Mouse (Mus musculus): ENCODE data around the gene Rbfox2. TPM values are rescaled to one million over a fixed set of nuclear protein-coding genes. Genes with fewer than 3 reads are reported as not detected.

Rbfox2 gene
- total and polyA plus RNA-seq, 2 experiments from 2014 or later, result 135 to 470 TPM

DNA sequence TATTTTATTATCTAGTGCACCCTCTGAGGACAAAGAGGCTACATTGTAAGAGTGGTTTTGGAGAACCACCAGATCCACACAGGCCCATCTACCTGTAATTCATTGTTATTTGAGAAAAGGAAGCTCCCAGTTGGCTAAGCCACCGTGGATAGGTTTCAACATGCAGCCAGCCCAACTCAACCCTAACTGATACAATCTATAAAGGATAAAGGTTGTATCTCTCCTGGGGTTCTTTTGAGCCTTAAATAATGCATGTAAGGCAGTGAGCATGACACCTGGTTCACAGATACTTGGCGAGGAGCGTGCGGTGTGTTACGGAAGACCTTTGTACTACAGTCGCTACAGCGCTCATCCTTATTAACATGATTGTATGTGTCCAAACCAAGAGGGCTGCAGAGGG lies 6.0 kb upstream of the Rbfox2 start:
- Histone ChIP-seq H3K27me3 (ENCODE audit: insufficient read depth, low read length) (no peaks in the 10 kb centered on the region), H3K36me3 (ENCODE audit: insufficient read depth) (no peaks in the 10 kb centered on the region), H3K4me2 (ENCODE audit: low read depth) (no peak overlapping the region), H3K9me3 (ENCODE audit: low read length) (no peaks in the 10 kb centered on the region), H3K4me3 (ENCODE audit: low read depth, low read length) (no peak overlapping the region), H3K27ac (ENCODE audit: low read depth, low read length) (no peak overlapping the region), H3K4me1 (ENCODE audit: insufficient read depth) (no peaks in the 10 kb centered on the region), H3K9ac (no peak overlapping the region)
- TF ChIP-seq CTCF (IDR thresholded peaks at IDR 0.05; ENCODE audit: low read depth), result no peak
- no peak for DNase-seq
- WGBS, result 94% methylated on average over 7 of the region's 7 CpGs
- ATAC-seq, result no peak

DNA sequence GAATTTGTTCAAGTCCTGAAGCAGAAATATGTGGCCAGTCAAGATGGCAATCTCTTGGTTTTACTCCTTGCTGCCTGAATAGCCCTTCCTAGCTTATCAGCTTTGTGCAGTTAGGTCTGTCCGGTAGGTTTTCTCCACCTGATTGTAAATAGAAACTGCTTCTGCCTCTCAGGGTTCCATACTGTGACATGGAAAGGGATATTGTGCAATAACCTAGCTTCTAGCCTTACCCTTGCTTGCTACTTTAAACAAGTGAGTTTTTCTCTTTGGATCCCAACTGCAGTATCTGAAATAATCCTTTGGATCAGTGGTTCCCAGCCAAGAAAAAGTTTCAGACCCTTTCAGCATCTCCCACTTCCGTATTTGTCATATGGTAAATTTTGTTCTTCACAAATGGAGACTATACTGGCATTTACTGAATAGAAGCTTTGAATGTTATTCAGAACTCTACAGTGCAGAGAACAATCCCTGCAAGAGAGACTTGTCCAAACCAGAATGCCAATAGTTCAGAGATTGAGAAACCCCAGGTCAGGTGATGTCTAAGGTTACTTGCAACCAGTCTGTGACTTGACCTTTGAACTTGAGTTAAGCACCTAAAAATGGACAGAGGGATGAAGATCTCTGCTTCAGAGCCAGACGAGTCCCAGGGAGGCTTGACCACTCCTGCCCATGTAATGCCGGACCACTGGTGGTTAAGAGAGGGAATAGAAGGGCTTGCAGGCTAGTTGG lies 1.1 kb upstream of the Rbfox2 start:
- no peak overlapping the region for H3K27ac ChIP-seq (ENCODE audit: low read depth, low read length)
- H3K27me3 ChIP-seq (ENCODE audit: insufficient read depth, low read length), result no peaks in the 10 kb centered on the region
- DNase-seq, result no peak
- no peak overlapping the region for H3K4me2 ChIP-seq (ENCODE audit: low read depth)
- 84% methylated on average over 4 of the region's 4 CpGs for WGBS
- no peaks in the 10 kb centered on the region for H3K9me3 ChIP-seq (ENCODE audit: low read length)
- H3K4me3 ChIP-seq (ENCODE audit: low read depth, low read length), result no peak overlapping the region
- ATAC-seq, result no peak
- H3K36me3 ChIP-seq (ENCODE audit: insufficient read depth), result no peaks in the 10 kb centered on the region
- no peak for TF ChIP-seq CTCF (IDR thresholded peaks at IDR 0.05; ENCODE audit: low read depth)
- peaks cover 10% of the 10 kb centered on the region for H3K4me1 ChIP-seq (ENCODE audit: insufficient read depth)
- H3K9ac ChIP-seq, result no peak overlapping the region

- TF ChIP-seq CTCF (IDR thresholded peaks at IDR 0.05; ENCODE audit: low read depth), result no peak
- under 1% methylated on average over 47 of the region's 54 CpGs for WGBS
These were observed 805 bp downstream of the Rbfox2 start for GRCm38 (mm10) chr15:77305852-77306546.

DNA sequence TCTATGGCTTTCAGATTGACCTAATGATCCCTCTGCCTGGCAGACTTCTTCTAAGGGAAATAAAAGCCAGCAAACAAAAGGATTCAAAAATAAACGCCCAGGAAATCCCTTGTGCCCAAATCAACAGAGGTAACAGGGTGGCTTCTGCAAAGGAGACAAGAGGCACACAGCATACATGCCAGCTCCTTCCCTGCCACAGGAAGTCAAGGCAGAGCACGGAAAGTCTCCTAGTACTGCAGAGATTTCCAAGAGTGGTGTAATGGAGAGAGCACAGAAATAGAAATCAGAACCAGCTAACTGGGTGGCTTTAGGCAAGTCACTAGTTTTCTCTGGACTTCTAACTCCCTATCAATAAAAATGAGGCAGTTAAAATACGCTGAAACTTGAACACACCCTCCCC lies 1.8 kb downstream of the Rbfox2 start:
- H3K4me1 ChIP-seq (ENCODE audit: insufficient read depth), result peaks cover 10% of the 10 kb centered on the region
- TF ChIP-seq CTCF (IDR thresholded peaks at IDR 0.05; ENCODE audit: low read depth), result no peak
- WGBS, result 7% methylated on average over 3 of the region's 3 CpGs
- no peak for DNase-seq
- H3K4me3 ChIP-seq (ENCODE audit: low read depth, low read length), result peak overlapping the region; percentile 96
- no peaks in the 10 kb centered on the region for H3K36me3 ChIP-seq (ENCODE audit: insufficient read depth)
- H3K9me3 ChIP-seq (ENCODE audit: low read length), result no peaks in the 10 kb centered on the region
- no peaks in the 10 kb centered on the region for H3K27me3 ChIP-seq (ENCODE audit: insufficient read depth, low read length)
- H3K9ac ChIP-seq, result peak overlapping the region; percentile 89
- no peak overlapping the region for H3K27ac ChIP-seq (ENCODE audit: low read depth, low read length)
- peak overlapping the region; percentile 65 for H3K4me2 ChIP-seq (ENCODE audit: low read depth)
- no peak for ATAC-seq

More at GRCm38 (mm10) chr15:77305852-77306546, 805 bp downstream of the Rbfox2 start:
- H3K4me2 ChIP-seq (ENCODE audit: low read depth), result peak overlapping the region; percentile 65
- peaks cover 10% of the 10 kb centered on the region for H3K4me1 ChIP-seq (ENCODE audit: insufficient read depth)
- H3K9ac ChIP-seq, result peak overlapping the region; percentile 89
- peak overlapping the region; percentile 96 for H3K4me3 ChIP-seq (ENCODE audit: low read depth, low read length)
- DNase-seq (peak; percentile 58), ATAC-seq (peak; percentile 12; the same call in 1 of the 2 replicates)
- no peaks in the 10 kb centered on the region for H3K9me3 ChIP-seq (ENCODE audit: low read length)
- H3K27me3 ChIP-seq (ENCODE audit: insufficient read depth, low read length), result no peaks in the 10 kb centered on the region
- peak overlapping the region; percentile 98 for H3K27ac ChIP-seq (ENCODE audit: low read depth, low read length)
- no peaks in the 10 kb centered on the region for H3K36me3 ChIP-seq (ENCODE audit: insufficient read depth)

DNA sequence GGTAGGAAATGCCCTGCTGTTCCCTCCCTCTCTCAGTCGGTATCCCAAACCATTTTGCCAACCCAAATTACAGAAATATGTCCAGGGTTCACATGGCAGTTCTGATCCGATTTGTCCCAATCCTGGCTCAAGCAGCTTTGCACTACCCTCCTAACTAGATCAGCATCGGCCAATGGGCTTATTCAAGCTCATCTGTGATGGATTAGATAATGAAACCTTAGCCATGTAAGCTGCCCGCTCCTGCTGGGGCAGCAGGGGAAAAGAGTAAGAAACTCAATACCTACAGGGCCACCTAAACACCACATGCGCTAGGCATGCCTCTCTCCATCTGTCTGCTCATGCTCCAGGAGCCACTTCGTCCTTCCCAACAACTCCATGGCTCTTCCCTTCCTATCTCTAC lies 5.7 kb downstream of the Rbfox2 start:
- Histone ChIP-seq H3K27me3 (ENCODE audit: insufficient read depth, low read length) (no peaks in the 10 kb centered on the region), H3K27ac (ENCODE audit: low read depth, low read length) (no peak overlapping the region), H3K4me2 (ENCODE audit: low read depth) (no peak overlapping the region), H3K4me1 (ENCODE audit: insufficient read depth) (peaks cover 10% of the 10 kb centered on the region), H3K9me3 (ENCODE audit: low read length) (no peaks in the 10 kb centered on the region), H3K36me3 (ENCODE audit: insufficient read depth) (no peaks in the 10 kb centered on the region), H3K4me3 (ENCODE audit: low read depth, low read length) (no peak overlapping the region), H3K9ac (no peak overlapping the region)
- DNase-seq, result no peak
- 79% methylated on average over 6 of the region's 6 CpGs for WGBS
- ATAC-seq, result no peak
- TF ChIP-seq CTCF (IDR thresholded peaks at IDR 0.05; ENCODE audit: low read depth), result no peak

- no peak for TF ChIP-seq CTCF (IDR thresholded peaks at IDR 0.05; ENCODE audit: low read depth)
- Histone ChIP-seq H3K4me3 (ENCODE audit: low read depth, low read length) (no peak overlapping the region), H3K9me3 (ENCODE audit: low read length) (no peaks in the 10 kb centered on the region), H3K4me2 (ENCODE audit: low read depth) (no peak overlapping the region), H3K27me3 (ENCODE audit: insufficient read depth, low read length) (no peaks in the 10 kb centered on the region), H3K27ac (ENCODE audit: low read depth, low read length) (no peak overlapping the region), H3K9ac (no peak overlapping the region), H3K36me3 (ENCODE audit: insufficient read depth) (no peaks in the 10 kb centered on the region), H3K4me1 (ENCODE audit: insufficient read depth) (no peaks in the 10 kb centered on the region; the same call in 1 of the 2 replicates)
- WGBS, result 73% methylated on average over 3 of the region's 3 CpGs
- ATAC-seq, result no peak
- DNase-seq, result no peak
These were observed 8.2 kb downstream of the Rbfox2 start for GRCm38 (mm10) chr15:77298564-77298963.

- no peak for ATAC-seq
- TF ChIP-seq CTCF (IDR thresholded peaks at IDR 0.05; ENCODE audit: low read depth), result no peak
- Histone ChIP-seq H3K4me3 (ENCODE audit: low read depth, low read length) (no peak overlapping the region), H3K27ac (ENCODE audit: low read depth, low read length) (no peak overlapping the region), H3K4me1 (ENCODE audit: insufficient read depth) (no peaks in the 10 kb centered on the region; the same call in 1 of the 2 replicates), H3K36me3 (ENCODE audit: insufficient read depth) (no peaks in the 10 kb centered on the region), H3K9me3 (ENCODE audit: low read length) (no peaks in the 10 kb centered on the region), H3K4me2 (ENCODE audit: low read depth) (no peak overlapping the region), H3K27me3 (ENCODE audit: insufficient read depth, low read length) (no peaks in the 10 kb centered on the region), H3K9ac (no peak overlapping the region)
- no peak for DNase-seq
- WGBS, result 48% methylated on average over 2 of the region's 2 CpGs
These were observed 10.2 kb downstream of the Rbfox2 start for GRCm38 (mm10) chr15:77296635-77297034.
